Mouse (Mus musculus): Measurements from ENCODE around the gene Ifrd2. TPM values are rescaled to one million over a fixed set of nuclear protein-coding genes. Genes with fewer than 3 reads are reported as not detected.

Gene Ifrd2
- polyA plus RNA-seq, 1 experiment, result 71.7 TPM

- Histone ChIP-seq H3K4me3 (ENCODE audit: insufficient read depth, poor library complexity, severe bottlenecking) (no peak overlapping the region), H3K36me3 (ENCODE audit: control insufficient read depth, insufficient read depth) (peaks cover 19% of the 10 kb centered on the region), H3ac (ENCODE audit: control insufficient read depth, insufficient read length, low read depth) (no peak overlapping the region), H3K79me2 (ENCODE audit: control insufficient read depth, insufficient read depth) (peaks cover 20% of the 10 kb centered on the region), H3K79me3 (ENCODE audit: low read depth) (peaks cover 10% of the 10 kb centered on the region), H3K27me3 (ENCODE audit: control insufficient read depth, insufficient read depth, insufficient read length) (no peaks in the 10 kb centered on the region)
- no peak for TF ChIP-seq CEBPB (IDR thresholded peaks at IDR 0.05; ENCODE audit: low read depth)
- no peak for TF ChIP-seq MYOG (IDR thresholded peaks at IDR 0.05; ENCODE audit: control insufficient read depth, extremely low read depth, insufficient read length)
- TF ChIP-seq CTCF (IDR thresholded peaks at IDR 0.05; ENCODE audit: control insufficient read depth, insufficient read depth, insufficient read length), result peak; percentile 24
- no peak for TF ChIP-seq FOSL1 (IDR thresholded peaks at IDR 0.05; ENCODE audit: insufficient read depth, low read length, poor library complexity, severe bottlenecking)
Observed at GRCm38 (mm10) chr9:107566041-107566709, 21.3 kb upstream of the Ifrd2 start.

DNA sequence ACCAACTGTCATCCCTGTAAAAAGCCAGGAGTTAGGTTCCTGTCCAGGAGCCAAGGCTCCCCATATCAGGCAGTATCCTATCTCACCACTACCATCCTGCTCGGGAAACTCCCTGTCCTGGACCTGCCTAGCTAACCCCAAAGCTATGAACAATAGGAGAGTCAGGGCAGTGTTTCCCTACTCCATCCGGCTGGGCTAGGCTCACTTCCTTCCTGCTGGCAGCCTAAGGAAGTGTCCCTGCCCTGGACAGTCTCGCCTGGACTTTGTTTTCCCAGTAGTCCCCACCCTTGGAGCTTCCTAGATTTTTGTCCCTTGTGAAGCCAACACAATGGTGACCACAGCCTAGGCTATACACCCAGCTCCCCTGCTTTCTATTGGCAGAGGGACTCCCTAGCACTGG, 20.6 kb upstream of the Ifrd2 start:
- no peak for TF ChIP-seq MYOG (IDR thresholded peaks at IDR 0.05; ENCODE audit: control insufficient read depth, extremely low read depth, insufficient read length)
- no peak for TF ChIP-seq MAX (IDR thresholded peaks at IDR 0.05)
- TF ChIP-seq CTCF (IDR thresholded peaks at IDR 0.05; ENCODE audit: control insufficient read depth, insufficient read depth, insufficient read length), result no peak
- no peak for TF ChIP-seq CEBPB (IDR thresholded peaks at IDR 0.05; ENCODE audit: low read depth)
- no peak for TF ChIP-seq FOSL1 (IDR thresholded peaks at IDR 0.05; ENCODE audit: insufficient read depth, low read length, poor library complexity, severe bottlenecking)
- TF ChIP-seq USF1 (IDR thresholded peaks at IDR 0.05; ENCODE audit: low read depth), result no peak
- TF ChIP-seq MYOD1 (IDR thresholded peaks at IDR 0.05; ENCODE audit: control insufficient read depth, insufficient read length, low read depth), result no peak
- Histone ChIP-seq H3K27me3 (ENCODE audit: control insufficient read depth, insufficient read depth, insufficient read length) (no peaks in the 10 kb centered on the region), H3K79me3 (ENCODE audit: low read depth) (peaks cover 11% of the 10 kb centered on the region), H3K4me3 (ENCODE audit: insufficient read depth, poor library complexity, severe bottlenecking) (no peak overlapping the region), H3K79me2 (ENCODE audit: control insufficient read depth, insufficient read depth) (peaks cover 26% of the 10 kb centered on the region), H3K36me3 (ENCODE audit: control insufficient read depth, insufficient read depth) (peaks cover 13% of the 10 kb centered on the region), H3ac (ENCODE audit: control insufficient read depth, insufficient read length, low read depth) (no peak overlapping the region)

DNA sequence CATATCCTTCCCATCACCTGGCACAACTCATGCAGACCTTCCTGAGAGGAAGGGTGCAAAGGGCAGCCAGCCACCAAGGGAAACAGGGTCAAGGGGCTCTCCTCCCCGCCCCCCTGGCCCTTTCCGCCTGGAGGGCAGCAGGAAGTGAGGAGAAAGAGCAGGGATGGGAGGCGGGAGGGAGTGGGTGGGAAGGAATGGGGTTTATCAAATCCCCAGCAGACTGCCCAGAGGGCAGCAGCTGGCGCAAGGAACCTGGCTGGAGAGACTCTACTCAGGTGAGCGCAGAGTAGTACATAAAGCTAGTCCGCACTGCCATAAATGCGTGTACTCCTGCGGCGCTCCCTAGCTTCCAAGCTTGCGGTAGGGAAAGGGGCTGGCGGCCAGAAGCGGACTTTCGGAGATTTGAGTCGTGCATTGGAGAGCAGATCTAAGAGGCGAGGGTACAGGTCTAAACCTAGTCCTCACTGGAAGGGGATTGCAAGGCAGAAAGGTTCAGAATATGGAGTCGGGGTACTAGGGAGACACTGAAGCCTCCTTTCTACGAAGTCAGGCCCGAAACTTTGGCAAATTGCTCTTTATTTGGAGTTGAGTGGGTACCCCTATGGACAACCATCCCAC, 19.6 kb upstream of the Ifrd2 start, which contains the start of gene Hyal2:
Gene Hyal2 (plus strand): TSS at position 244 of the 618 bp plus-strand sequence.
- TF ChIP-seq USF1 (IDR thresholded peaks at IDR 0.05; ENCODE audit: low read depth) (no peak), FOSL1 (IDR thresholded peaks at IDR 0.05; ENCODE audit: insufficient read depth, low read length, poor library complexity, severe bottlenecking) (no peak), MYOG (IDR thresholded peaks at IDR 0.05; ENCODE audit: control insufficient read depth, extremely low read depth, insufficient read length) (no peak)
- Histone ChIP-seq H3K36me3 (ENCODE audit: control insufficient read depth, insufficient read depth) (peaks cover 13% of the 10 kb centered on the region), H3K27me3 (ENCODE audit: control insufficient read depth, insufficient read depth, insufficient read length) (no peaks in the 10 kb centered on the region), H3K4me3 (ENCODE audit: insufficient read depth, poor library complexity, severe bottlenecking) (peak within 1 kb of the TSS; percentile 66), H3K79me2 (ENCODE audit: control insufficient read depth, insufficient read depth) (peaks cover 26% of the 10 kb centered on the region), H3K79me3 (ENCODE audit: low read depth) (peaks cover 12% of the 10 kb centered on the region), H3ac (ENCODE audit: control insufficient read depth, insufficient read length, low read depth) (peak within 1 kb of the TSS; percentile 78)

DNA sequence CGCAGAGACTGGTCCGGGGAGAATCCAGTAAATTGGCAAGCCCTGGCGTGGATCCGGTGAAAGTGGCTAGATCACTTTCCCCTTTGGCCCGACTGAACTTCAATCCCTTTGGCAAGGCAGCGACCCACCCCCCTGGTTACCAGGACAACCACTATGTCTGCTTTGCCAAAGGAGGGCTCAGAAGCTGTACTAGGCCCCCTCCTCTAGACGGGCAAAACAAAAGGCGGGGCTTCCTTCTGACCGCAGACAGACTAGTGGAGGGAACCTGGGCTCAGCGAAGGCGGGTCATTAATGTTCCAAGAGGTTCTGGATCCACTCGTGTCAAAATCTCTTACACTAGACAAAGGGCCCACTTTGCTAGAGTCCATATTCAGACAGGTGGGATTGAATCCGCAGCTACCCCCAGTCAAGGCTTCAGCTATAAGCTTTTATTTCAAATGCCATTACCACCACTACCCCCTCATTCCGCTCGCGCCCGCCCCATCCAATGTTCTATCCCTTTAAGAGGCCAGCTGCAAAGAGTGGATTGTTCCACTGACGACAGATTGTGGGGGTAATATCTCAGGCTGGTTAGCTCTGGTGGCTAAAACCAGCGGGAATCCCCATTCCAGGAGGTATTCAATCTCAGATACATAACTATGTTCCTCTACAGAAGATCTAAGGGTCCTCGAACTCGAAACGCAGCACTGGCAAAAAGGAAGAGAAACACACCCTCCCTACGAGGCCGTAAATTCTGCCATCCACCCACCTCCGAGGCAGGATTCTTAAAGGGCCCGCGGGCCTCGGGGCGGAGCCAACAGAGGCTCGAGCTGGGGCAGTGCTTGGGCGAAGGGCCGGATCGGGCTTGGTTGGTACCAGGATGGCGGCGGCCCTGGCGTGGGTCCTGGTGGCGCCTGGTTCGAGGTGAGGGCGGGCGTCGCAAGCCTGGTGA, 18.8 kb upstream of the Ifrd2 start:
- Histone ChIP-seq H3K4me3 (ENCODE audit: insufficient read depth, poor library complexity, severe bottlenecking) (peak overlapping the region; percentile 66), H3K36me3 (ENCODE audit: control insufficient read depth, insufficient read depth) (peaks cover 16% of the 10 kb centered on the region), H3ac (ENCODE audit: control insufficient read depth, insufficient read length, low read depth) (peak overlapping the region; percentile 78), H3K79me3 (ENCODE audit: low read depth) (peaks cover 12% of the 10 kb centered on the region), H3K79me2 (ENCODE audit: control insufficient read depth, insufficient read depth) (peaks cover 26% of the 10 kb centered on the region), H3K27me3 (ENCODE audit: control insufficient read depth, insufficient read depth, insufficient read length) (no peaks in the 10 kb centered on the region)
- TF ChIP-seq MAX (IDR thresholded peaks at IDR 0.05), result no peak

DNA sequence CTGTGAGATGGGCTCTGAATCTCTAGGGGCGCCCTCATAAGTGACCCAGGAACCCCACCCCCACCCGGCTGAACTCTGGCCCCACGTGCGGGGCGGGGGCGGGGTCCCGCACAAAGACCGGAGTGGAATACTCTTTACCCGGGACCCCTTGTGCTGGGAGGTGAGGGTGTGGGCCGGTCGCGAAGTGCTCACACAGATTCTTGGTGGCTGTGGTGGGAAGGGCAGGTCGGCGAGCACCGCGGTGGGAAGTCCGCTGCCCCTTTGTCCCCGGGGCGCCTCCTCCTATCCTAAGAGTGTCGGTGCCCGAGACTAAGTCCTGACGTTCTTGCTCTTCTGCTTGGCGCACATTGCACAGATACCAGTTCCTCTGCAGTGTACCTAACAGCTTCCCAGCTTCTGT, 18.2 kb upstream of the Ifrd2 start:
- peak overlapping the region; percentile 78 for H3ac ChIP-seq (ENCODE audit: control insufficient read depth, insufficient read length, low read depth)
- TF ChIP-seq MAX (IDR thresholded peaks at IDR 0.05) (peak; percentile 3), MYOD1 (IDR thresholded peaks at IDR 0.05; ENCODE audit: control insufficient read depth, insufficient read length, low read depth) (no peak)
- H3K79me3 ChIP-seq (ENCODE audit: low read depth), result peaks cover 12% of the 10 kb centered on the region
- H3K36me3 ChIP-seq (ENCODE audit: control insufficient read depth, insufficient read depth), result peaks cover 16% of the 10 kb centered on the region
- H3K79me2 ChIP-seq (ENCODE audit: control insufficient read depth, insufficient read depth), result peaks cover 26% of the 10 kb centered on the region
- H3K27me3 ChIP-seq (ENCODE audit: control insufficient read depth, insufficient read depth, insufficient read length), result no peaks in the 10 kb centered on the region
- peak overlapping the region; percentile 66 for H3K4me3 ChIP-seq (ENCODE audit: insufficient read depth, poor library complexity, severe bottlenecking)

DNA sequence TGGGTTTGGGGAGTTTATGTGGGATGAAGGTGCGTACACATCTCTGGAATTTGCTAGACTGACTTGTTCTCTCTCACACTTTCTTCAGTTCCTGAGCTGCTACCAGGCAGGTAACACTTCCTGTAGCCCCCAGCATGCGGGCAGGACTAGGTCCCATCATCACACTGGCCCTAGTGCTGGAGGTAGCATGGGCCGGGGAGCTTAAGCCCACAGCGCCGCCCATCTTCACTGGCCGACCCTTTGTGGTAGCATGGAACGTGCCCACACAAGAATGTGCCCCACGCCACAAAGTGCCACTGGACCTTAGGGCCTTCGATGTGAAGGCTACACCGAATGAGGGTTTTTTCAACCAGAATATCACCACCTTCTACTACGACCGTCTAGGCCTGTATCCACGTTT, 17.4 kb upstream of the Ifrd2 start:
- Histone ChIP-seq H3K27me3 (ENCODE audit: control insufficient read depth, insufficient read depth, insufficient read length) (no peaks in the 10 kb centered on the region), H3ac (ENCODE audit: control insufficient read depth, insufficient read length, low read depth) (peak overlapping the region; percentile 51), H3K4me3 (ENCODE audit: insufficient read depth, poor library complexity, severe bottlenecking) (peak overlapping the region; percentile 66), H3K36me3 (ENCODE audit: control insufficient read depth, insufficient read depth) (peaks cover 10% of the 10 kb centered on the region), H3K79me2 (ENCODE audit: control insufficient read depth, insufficient read depth) (peaks cover 26% of the 10 kb centered on the region), H3K79me3 (ENCODE audit: low read depth) (peaks cover 12% of the 10 kb centered on the region)
- TF ChIP-seq MYOD1 (IDR thresholded peaks at IDR 0.05; ENCODE audit: control insufficient read depth, insufficient read length, low read depth) (no peak), CTCF (IDR thresholded peaks at IDR 0.05; ENCODE audit: control insufficient read depth, insufficient read depth, insufficient read length) (no peak), MAX (IDR thresholded peaks at IDR 0.05) (no peak), USF1 (IDR thresholded peaks at IDR 0.05; ENCODE audit: low read depth) (no peak), CEBPB (IDR thresholded peaks at IDR 0.05; ENCODE audit: low read depth) (no peak), MYOG (IDR thresholded peaks at IDR 0.05; ENCODE audit: control insufficient read depth, extremely low read depth, insufficient read length) (no peak), FOSL1 (IDR thresholded peaks at IDR 0.05; ENCODE audit: insufficient read depth, low read length, poor library complexity, severe bottlenecking) (no peak)
